Mouse (Mus musculus) heart, embryonic 15.5 days (tissue): ENCODE data around the gene Nrxn3. TPM values are rescaled to one million over a fixed set of nuclear protein-coding genes. Genes with fewer than 3 reads are reported as not detected.

Source experiments
- ATAC-seq: fragments of 200-750 bp; cut with Nextera tagmentation; replicated peaks from 2 replicates; pipeline ENCODE4 v1.8.0; 2017; ENCODE audit warnings: low read depth, moderate TSS enrichment; ENCODE audit not compliant: insufficient number of reproducible peaks, insufficient read depth, low FRiP score
- H3K27ac ChIP-seq: fragments of 300-500 bp; sonication (generic); 2 replicates; pipeline ENCODE4 v1.5.1; 2015; ENCODE audit warnings: mild to moderate bottlenecking, inconsistent platforms
- H3K27me3 ChIP-seq: fragments of 300-500 bp; sonication (generic); 2 replicates; pipeline ENCODE4 v1.6.1; 2015; ENCODE audit warnings: inconsistent platforms
- H3K36me3 ChIP-seq: fragments of 300-500 bp; sonication (generic); 2 replicates; pipeline ENCODE4 v1.6.1; 2015; ENCODE audit warnings: mild to moderate bottlenecking, inconsistent platforms
- H3K4me1 ChIP-seq: fragments of 300-500 bp; sonication (generic); replicated peaks from 2 replicates; pipeline ENCODE4 v1.6.1; 2015; ENCODE audit warnings: inconsistent platforms
- H3K4me2 ChIP-seq: fragments of 300-500 bp; sonication (generic); 2 replicates; pipeline ENCODE4 v1.6.1; 2015; ENCODE audit warnings: inconsistent platforms, mild to moderate bottlenecking, moderate library complexity
- H3K4me3 ChIP-seq: fragments of 300-500 bp; sonication (generic); 2 replicates; pipeline ENCODE4 v1.5.1; 2015; ENCODE audit warnings: mild to moderate bottlenecking, inconsistent platforms
- H3K9ac ChIP-seq: fragments of 300-500 bp; sonication (generic); 2 replicates; pipeline ENCODE4 v1.6.1; 2015; ENCODE audit warnings: mild to moderate bottlenecking, inconsistent platforms
- H3K9me3 ChIP-seq: fragments of 300-500 bp; sonication (generic); replicated peaks from 2 replicates; pipeline ENCODE4 v1.6.1; 2016; ENCODE audit warnings: inconsistent platforms
- WGBS: fragments of 180-500 bp; shearing (Covaris S2); methylation state at CpG from one replicate; pipeline ENCODE4 v1.1.7; 2015; ENCODE audit warnings: mixed read lengths; 5-methylcytosine and 5-hydroxymethylcytosine counted together
- polyA plus RNA-seq: library from polyadenylated mRNA; unstranded; fragments of >200 nt; fragmentation: Nextera tagmentation; extraction: Ambion mirVana; gene quantifications from 2 replicates; pipeline ENCODE4 v1.2.1, GENCODE M21; 2015

Nrxn3 gene
- polyA plus RNA-seq, 1 experiment from 2014 or later, result 1.1 TPM

DNA sequence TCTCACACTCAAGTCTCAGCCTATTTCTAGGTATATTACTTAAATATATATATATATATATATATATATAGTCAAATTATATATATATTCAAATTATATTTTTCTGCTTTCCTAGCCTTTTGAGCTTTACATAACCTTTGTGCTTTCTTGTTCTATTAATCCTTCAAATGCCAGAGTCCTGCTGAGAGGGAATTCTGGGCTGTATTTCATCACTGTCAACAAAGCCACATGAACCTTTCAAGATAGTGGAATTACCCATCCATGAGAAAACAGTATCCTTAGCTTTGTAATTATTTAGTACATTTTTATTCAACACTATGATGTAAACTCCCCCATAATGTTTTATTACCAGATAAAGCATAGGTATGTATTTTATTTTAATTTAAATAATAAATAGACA is 1144.4 kb downstream of the Nrxn3 start:
- Histone ChIP-seq H3K9me3 (no peaks in the 10 kb centered on the region), H3K27ac (no peak overlapping the region), H3K4me1 (no peaks in the 10 kb centered on the region), H3K4me3 (no peak overlapping the region), H3K27me3 (no peaks in the 10 kb centered on the region), H3K36me3 (no peaks in the 10 kb centered on the region), H3K4me2 (no peak overlapping the region), H3K9ac (no peak overlapping the region)
- ATAC-seq, result no peak

DNA sequence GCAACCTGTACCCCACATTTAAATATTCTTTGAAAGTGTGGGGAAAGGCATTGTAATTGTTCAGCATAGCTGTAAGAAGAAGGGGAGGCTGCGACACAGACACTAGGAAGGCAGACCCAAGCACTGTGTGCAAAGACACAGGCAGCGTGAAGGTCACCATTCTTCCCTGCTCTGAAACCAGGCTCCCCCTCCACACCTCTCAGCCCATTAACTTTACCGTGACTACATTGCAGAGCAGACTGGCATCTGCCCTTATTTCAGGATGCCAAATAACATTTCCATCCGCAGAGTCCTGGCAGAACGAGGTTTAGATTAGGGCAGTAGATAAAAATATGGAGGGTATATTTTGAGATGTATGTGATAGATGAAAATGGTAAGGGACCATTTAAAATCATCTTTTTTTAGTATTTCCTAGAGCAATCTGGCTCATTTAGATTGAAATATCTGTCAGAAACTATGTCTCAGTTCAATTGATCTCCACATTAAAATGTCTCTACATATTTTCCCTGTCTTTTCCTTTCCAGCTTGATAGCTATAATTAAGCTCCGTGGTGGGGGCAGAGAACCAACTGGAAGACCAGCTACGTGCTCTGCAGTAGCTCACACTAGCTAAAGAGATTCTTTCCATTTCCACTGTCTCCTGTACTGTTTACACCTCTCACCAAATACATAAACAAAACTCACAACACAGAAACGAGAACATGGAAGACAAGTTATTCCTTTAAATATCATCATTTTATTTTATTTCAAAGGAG is 1160.1 kb downstream of the Nrxn3 start:
- WGBS, result 58% methylated on average over 8 of the region's 8 CpGs
- Histone ChIP-seq H3K4me1 (no peaks in the 10 kb centered on the region), H3K4me2 (no peak overlapping the region), H3K4me3 (no peak overlapping the region), H3K27me3 (no peaks in the 10 kb centered on the region), H3K27ac (no peak overlapping the region), H3K9me3 (no peaks in the 10 kb centered on the region), H3K9ac (no peak overlapping the region), H3K36me3 (no peaks in the 10 kb centered on the region)
- ATAC-seq, result no peak

DNA sequence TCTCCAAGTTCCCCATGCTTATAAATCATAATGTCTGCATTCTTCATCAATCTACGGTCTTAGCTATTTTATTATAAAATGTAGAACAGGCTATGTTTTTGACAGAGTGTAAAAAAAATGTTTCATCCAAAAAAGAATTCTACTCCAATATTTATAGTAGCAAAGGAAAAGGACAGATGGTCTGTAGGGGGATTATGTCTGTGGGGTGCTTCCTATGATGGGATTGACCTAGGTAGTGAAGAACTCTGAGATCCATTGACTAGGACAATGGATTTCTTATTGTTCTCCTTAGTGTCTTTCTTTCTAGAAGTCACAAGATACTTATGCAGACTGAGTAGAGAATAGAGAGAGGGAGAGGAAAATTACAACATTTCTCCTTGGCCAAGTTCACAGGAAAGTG is 1161.9 kb downstream of the Nrxn3 start:
- H3K27ac ChIP-seq, result no peak overlapping the region
- no peaks in the 10 kb centered on the region for H3K36me3 ChIP-seq
- H3K27me3 ChIP-seq, result no peaks in the 10 kb centered on the region
- H3K4me3 ChIP-seq, result no peak overlapping the region
- ATAC-seq, result no peak
- H3K9me3 ChIP-seq, result no peaks in the 10 kb centered on the region
- no peak overlapping the region for H3K4me2 ChIP-seq
- no peaks in the 10 kb centered on the region for H3K4me1 ChIP-seq
- WGBS, result 90% methylated on average over 1 of the region's 1 CpGs
- no peak overlapping the region for H3K9ac ChIP-seq

DNA sequence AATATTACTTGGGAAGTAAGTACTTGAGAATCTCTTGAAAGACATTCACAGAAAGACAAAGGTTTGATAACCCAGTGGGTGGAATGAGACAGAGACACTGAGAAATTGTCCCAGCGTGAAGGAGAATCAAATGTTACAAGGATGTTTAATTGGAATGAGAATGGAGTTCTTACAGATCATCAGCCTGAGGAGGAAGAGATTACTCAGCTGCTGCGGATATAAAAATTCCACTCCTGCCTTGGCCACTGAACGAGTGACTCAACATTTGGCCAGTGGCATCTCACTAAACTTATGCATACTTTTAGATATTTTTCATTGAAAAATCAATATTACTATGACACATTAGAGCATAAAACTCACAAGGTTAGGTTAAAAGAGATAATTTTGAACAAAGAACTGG is 1166.0 kb downstream of the Nrxn3 start:
- Histone ChIP-seq H3K9me3 (no peaks in the 10 kb centered on the region), H3K9ac (no peak overlapping the region), H3K4me1 (no peaks in the 10 kb centered on the region), H3K27me3 (no peaks in the 10 kb centered on the region), H3K4me2 (no peak overlapping the region), H3K4me3 (no peak overlapping the region), H3K36me3 (no peaks in the 10 kb centered on the region), H3K27ac (no peak overlapping the region)
- 66% methylated on average over 3 of the region's 3 CpGs for WGBS
- ATAC-seq, result no peak

DNA sequence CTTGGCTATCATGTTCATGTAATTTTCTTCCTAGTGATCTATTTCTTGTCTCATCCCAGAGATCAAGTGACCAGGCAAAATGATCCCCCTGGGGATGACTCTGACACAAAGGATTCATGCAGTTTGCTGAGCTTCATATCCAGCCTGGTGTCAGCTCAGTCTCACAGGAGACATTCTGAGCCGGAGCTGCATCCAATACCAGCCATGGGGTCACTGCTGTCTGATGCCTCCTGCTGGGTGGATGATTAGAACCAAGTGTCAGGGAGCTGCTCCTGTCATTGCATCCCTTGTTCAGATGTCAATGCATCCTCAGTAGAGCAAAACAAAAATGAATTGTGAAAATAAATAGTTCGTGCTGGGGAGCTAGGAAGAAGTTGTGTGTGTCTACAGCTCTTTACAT is 1174.2 kb downstream of the Nrxn3 start:
- 61% methylated on average over 2 of the region's 2 CpGs for WGBS
- ATAC-seq, result no peak
- Histone ChIP-seq H3K4me3 (no peak overlapping the region), H3K9ac (no peak overlapping the region), H3K4me2 (no peak overlapping the region), H3K9me3 (no peaks in the 10 kb centered on the region), H3K27me3 (no peaks in the 10 kb centered on the region), H3K27ac (no peak overlapping the region), H3K36me3 (no peaks in the 10 kb centered on the region), H3K4me1 (no peaks in the 10 kb centered on the region)

DNA sequence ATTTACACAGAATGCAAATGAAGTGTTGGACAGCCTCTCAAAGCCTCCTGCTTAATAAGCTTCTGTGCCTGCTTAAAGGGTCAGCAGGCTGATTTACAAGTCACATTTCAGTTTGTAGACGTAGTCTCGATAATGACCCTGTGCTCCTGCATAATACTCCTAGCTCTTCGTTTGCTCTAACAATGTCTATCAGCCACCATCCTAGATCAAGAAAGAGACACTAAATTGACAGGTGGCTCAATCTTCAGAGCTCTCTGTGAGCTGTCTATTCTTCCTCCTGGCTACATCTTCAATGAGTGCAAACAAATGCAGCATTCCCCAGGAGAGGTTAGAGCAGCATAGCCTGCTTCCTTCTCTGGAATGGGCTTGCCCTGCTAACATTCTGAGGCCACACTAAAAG is 1186.9 kb downstream of the Nrxn3 start:
- no peaks in the 10 kb centered on the region for H3K36me3 ChIP-seq
- no peak overlapping the region for H3K4me3 ChIP-seq
- H3K27ac ChIP-seq, result no peak overlapping the region
- H3K27me3 ChIP-seq, result no peaks in the 10 kb centered on the region
- H3K4me2 ChIP-seq, result no peak overlapping the region
- H3K4me1 ChIP-seq, result no peaks in the 10 kb centered on the region
- WGBS, result 82% methylated on average over 3 of the region's 3 CpGs
- no peak overlapping the region for H3K9ac ChIP-seq
- ATAC-seq, result no peak
- H3K9me3 ChIP-seq, result no peaks in the 10 kb centered on the region

DNA sequence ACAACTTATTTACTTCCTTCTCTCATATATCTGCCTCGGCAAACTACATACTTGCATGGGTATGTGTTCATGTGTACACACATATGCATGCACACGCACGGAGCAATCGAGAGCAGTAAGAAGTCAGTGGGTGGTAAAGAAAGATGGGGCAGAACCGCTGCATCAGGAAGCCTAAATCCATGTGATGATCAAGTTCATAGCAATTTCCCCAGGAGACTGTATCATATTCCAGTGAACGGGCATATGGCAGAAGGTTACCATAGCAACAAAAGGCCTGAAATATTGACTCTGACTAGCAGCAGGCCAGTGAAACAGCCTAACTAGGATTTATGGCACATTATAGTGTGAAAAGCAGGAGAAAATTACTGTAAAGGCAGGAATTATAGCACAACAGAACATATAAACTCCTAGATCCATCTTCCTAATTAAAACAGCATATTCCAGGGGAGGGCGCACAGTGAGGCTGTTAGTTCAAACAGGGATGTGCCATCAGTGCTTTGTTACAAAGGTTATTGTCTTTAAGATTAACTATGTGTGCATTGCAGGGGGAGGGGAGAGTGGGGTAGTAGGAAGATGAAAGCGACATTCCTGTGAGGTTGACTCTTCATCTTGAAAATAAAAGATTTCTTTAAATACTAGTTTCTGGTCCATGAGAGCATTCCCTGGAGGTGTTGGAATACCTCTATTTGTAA is 1195.6 kb downstream of the Nrxn3 start:
- Histone ChIP-seq H3K9ac (no peak overlapping the region), H3K36me3 (no peaks in the 10 kb centered on the region), H3K4me1 (no peaks in the 10 kb centered on the region), H3K4me3 (no peak overlapping the region), H3K27me3 (no peaks in the 10 kb centered on the region), H3K27ac (no peak overlapping the region), H3K4me2 (no peak overlapping the region), H3K9me3 (no peaks in the 10 kb centered on the region)
- ATAC-seq, result no peak
- 81% methylated on average over 8 of the region's 8 CpGs for WGBS

DNA sequence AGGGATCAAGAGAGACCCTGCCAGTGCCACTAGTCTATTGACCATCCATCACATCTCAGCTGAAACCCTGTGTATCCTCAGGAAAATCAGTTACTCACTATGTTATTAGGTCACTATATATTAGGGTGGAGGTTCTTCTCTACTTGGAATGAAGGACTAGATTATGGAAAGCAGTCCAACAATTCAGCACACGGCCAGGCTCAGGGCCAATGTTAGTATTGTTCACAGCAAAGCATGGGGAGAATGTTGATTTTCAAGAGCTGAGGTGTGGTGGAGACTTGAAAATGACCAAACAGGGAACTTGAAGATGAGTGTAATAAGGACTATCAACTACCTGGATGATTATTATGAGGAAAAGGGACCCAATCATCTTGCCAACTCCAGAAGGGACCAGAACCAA is 1209.7 kb downstream of the Nrxn3 start:
- no peak overlapping the region for H3K9ac ChIP-seq
- ATAC-seq, result no peak
- 81% methylated on average over 1 of the region's 1 CpGs for WGBS
- H3K4me3 ChIP-seq, result no peak overlapping the region
- H3K27me3 ChIP-seq, result no peaks in the 10 kb centered on the region
- H3K4me1 ChIP-seq, result no peaks in the 10 kb centered on the region
- H3K9me3 ChIP-seq, result no peaks in the 10 kb centered on the region
- no peaks in the 10 kb centered on the region for H3K36me3 ChIP-seq
- H3K27ac ChIP-seq, result no peak overlapping the region
- H3K4me2 ChIP-seq, result no peak overlapping the region

DNA sequence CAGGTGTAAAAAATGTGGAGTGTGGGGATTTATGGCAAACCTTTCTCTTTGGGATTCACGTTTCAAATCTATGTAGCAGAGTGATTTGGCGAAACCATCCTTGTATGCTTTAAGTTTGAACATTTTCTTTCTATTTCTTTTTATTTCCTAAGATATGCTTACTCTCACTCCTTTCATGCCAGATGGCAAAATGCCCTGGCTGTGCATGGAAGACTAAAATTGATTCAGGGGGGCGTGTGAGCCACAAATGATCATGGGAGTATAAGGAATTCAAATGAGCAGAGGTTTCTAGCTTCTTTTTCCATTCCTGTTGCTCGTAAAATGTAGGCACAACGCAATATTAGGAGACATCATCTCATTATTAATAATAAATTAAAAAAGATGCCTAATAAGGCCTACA is 1211.0 kb downstream of the Nrxn3 start:
- WGBS, result 76% methylated on average over 5 of the region's 5 CpGs
- ATAC-seq, result no peak
- Histone ChIP-seq H3K4me1 (no peaks in the 10 kb centered on the region), H3K36me3 (no peaks in the 10 kb centered on the region), H3K9ac (no peak overlapping the region), H3K27me3 (no peaks in the 10 kb centered on the region), H3K4me3 (no peak overlapping the region), H3K27ac (no peak overlapping the region), H3K9me3 (no peaks in the 10 kb centered on the region), H3K4me2 (no peak overlapping the region)

DNA sequence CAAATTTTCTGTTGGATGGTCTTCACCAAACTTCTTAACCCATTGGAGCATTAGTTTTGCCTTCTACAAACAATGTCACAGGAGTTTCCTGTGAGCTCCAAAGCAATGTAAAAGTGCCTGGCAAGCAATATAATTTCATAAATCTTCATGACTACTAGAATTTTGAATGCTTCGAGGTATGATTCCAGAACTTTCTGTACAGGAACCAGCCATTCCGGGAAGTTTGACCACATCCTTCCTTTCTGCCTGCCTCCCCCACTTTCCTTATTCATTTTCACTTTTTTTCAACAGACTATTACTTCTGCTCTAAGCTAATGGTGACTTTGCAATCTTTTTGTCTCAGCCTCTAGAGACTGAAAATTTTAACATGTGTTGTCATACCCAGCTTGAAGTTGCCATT is 1218.1 kb downstream of the Nrxn3 start:
- ATAC-seq, result no peak
- 60% methylated on average over 2 of the region's 2 CpGs for WGBS
- Histone ChIP-seq H3K4me3 (no peak overlapping the region), H3K27ac (no peak overlapping the region), H3K4me2 (no peak overlapping the region), H3K36me3 (no peaks in the 10 kb centered on the region), H3K9ac (no peak overlapping the region), H3K9me3 (no peaks in the 10 kb centered on the region), H3K4me1 (no peaks in the 10 kb centered on the region), H3K27me3 (no peaks in the 10 kb centered on the region)

DNA sequence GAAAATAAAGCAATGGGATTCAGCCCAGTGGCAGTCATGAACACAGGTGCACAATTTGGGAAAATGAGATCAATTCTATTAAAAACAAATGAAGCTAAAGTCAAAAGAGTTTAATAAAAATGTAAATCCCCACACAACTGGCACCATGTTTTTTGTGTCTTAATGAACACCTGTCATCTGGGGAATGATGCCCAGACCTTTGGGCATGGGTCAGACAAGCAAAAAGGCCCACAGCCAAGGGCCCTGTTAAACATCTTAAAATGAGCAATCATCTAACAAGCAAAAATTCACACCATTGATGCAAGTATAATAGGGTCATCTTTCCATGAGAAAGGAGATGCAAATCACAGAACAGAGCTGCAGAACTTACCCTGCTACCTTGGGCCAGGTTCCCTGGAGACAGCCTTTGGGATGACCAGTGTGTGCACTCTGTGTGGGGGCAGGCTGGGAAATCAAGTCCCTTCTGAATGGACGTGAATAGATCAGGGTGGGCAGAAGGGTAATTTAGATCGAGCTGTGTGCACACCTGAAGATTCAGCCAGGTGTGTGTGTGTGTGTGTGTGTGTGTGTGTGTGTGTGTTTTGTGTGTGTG is 1223.3 kb downstream of the Nrxn3 start:
- Histone ChIP-seq H3K9ac (no peak overlapping the region), H3K4me3 (no peak overlapping the region), H3K27ac (no peak overlapping the region), H3K4me1 (no peaks in the 10 kb centered on the region), H3K27me3 (no peaks in the 10 kb centered on the region), H3K4me2 (no peak overlapping the region), H3K36me3 (no peaks in the 10 kb centered on the region), H3K9me3 (no peaks in the 10 kb centered on the region)
- no peak for ATAC-seq
- WGBS, result 80% methylated on average over 2 of the region's 2 CpGs

DNA sequence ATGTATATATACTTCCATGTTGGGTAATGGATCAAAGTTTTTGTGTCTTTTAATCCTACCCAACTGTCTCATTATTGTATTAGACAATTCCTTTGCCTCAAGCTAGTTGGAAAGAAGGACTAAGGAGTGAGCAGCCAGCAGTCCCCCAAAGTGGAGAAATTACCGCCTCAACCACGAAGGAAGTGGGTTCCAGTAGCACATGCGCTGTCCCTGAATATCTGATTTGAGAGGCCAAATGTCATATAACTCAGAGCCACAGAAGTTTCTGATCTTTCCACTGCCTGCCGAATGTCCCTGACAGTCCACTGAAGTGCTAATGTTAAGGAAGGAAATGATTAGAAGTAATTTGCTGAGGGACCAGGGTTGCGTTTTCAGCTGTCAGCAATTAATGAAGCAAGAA is 1223.8 kb downstream of the Nrxn3 start:
- Histone ChIP-seq H3K27me3 (no peaks in the 10 kb centered on the region), H3K4me2 (no peak overlapping the region), H3K4me3 (no peak overlapping the region), H3K36me3 (no peaks in the 10 kb centered on the region), H3K9me3 (no peaks in the 10 kb centered on the region), H3K9ac (no peak overlapping the region), H3K27ac (no peak overlapping the region), H3K4me1 (no peaks in the 10 kb centered on the region)
- ATAC-seq, result no peak
- WGBS, result 39% methylated on average over 5 of the region's 5 CpGs
